Mouse (Mus musculus) CH12.LX (cell line): ENCODE data around the gene Car4.

Experiments used
- CTCF ChIP-seq, 2 experiments: IDR thresholded peaks in 1 of 2; conservative IDR thresholded peaks in 1 of 2; 2 replicates each; pipeline ENCODE4 v1.5.1; 2011 to 2012; ENCODE audit warnings: low read depth in 2 of 2, low read length in 2 of 2, improper control_type of control experiment in 1 of 2, inconsistent platforms in 1 of 2, mild to moderate bottlenecking in 1 of 2, moderate library complexity in 1 of 2
- MAX ChIP-seq: IDR thresholded peaks from 2 replicates; pipeline ENCODE4 v1.6.1; 2011; ENCODE audit warnings: low read length, improper control_type of control experiment
- MEF2A ChIP-seq: IDR thresholded peaks from 2 replicates; pipeline ENCODE4 v1.6.1; 2014; ENCODE audit warnings: low read depth, mild to moderate bottlenecking, inconsistent platforms, low read length, improper control_type of control experiment, borderline replicate concordance
- POLR2A ChIP-seq: IDR thresholded peaks from 2 replicates; pipeline ENCODE4 v1.6.1; 2011; ENCODE audit warnings: low read depth, mild to moderate bottlenecking, improper control_type of control experiment, low read length
- POLR2AphosphoS2 ChIP-seq: IDR thresholded peaks from 2 replicates; pipeline ENCODE4 v1.6.1; 2011; ENCODE audit warnings: low read depth, low read length, improper control_type of control experiment
- RAD21 ChIP-seq: IDR thresholded peaks from 2 replicates; pipeline ENCODE4 v1.6.1; 2011; ENCODE audit warnings: low read depth, mild to moderate bottlenecking, low read length, improper control_type of control experiment, moderate library complexity

DNA sequence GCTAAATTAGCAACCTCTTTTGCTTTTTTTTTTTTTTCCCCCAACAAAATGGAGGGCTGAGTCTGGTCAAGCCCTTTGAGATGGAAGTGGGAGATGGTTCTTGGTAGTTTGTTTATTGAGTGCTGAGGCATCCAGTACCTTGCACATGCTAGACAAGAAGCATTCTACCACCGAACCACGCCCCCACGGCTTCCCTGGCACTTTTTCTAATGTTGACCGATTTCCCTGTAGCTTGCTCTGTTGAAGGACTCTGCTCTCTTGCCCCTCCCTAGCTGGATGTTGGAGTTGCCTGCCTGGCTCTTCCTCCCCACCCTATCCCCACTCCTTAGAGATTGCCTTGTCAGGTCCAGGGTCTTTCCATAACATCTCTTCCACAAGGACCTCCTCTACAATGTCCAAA lies 5.0 kb downstream of the Car4 start:
- TF ChIP-seq POLR2A (no peak), POLR2AphosphoS2 (no peak), MAX (no peak), CTCF (conservative IDR thresholded peaks at IDR 0.05 in 1 of 2, IDR thresholded peaks at IDR 0.05 in 1 of 2; ENCODE audit: low read depth in 2 of 2, low read length in 2 of 2) (no peak), MEF2A (no peak), RAD21 (no peak)
